Mouse (Mus musculus): ENCODE measurements around the gene Anapc16.

Gene Anapc16

DNA sequence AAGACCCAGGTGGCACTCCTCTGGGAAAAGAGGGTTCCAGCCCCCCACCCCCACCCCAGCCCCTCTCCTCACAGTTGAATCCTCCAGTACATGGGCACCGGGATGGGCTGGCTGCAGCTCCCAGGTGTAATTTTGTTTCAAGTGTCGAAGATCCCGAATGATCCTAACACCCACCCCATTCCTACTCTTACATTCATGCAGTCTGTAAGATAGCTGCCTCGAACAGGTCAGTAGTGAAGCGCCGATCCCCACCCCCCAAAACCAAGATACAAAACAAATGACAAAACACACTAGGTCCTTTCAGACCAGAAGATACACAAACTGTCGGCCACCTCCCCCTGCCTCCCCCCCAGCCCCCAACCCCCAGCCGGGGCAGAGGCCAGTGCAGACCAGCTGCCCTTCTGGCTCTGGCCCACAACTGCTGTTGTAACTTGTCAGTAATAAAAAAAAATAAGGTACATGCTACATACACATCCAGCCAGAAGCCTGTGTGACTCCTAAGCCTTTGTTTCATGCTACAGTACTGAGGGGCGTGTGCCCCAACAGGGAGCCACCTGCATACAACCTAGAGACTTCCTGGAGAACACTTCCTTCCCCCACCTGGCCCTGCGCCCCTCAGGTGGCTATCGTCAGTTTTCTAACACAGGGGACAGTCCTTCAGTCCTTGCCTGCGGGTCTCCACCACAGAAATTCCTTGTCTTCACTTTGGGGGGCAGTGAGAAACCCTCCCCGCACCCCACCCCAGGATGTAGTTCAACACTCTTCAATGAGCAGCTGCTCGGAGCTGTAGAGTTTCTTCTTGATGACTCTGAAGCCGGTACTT lies 52.9 kb downstream of the Anapc16 start:
- in situ Hi-C loops (cut with MboI, MseI) = loop anchor here (5.0 kb wide), 1 partner anchor 48 kb away; no protein-coding TSS in a partner anchor

DNA sequence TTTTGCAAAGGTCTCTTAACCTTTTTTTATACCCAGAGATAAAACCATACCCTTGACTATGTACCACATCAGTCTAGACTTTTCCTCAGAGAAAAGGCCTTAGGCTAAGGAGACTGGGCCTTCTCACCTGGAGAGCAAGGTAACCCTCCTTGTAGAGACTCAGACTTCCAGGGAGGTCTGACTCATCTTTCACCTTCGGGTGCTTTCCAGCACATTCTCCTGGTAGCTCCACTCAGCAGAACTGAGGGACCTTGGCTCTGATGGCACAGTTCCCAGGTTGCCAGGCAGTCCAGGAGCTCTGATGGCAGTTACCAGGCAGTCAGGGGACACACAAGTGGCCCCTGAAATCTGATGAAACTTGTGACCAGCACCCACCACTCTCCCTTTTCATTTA lies 53.7 kb downstream of the Anapc16 start:
- in situ Hi-C loops (cut with MboI, MseI) = no loop called here

GRCm38 (mm10) chr10:59948363-59949254 lies 54.3 kb downstream of the Anapc16 start:
- in situ Hi-C loops (cut with MboI, MseI) = no loop called here

- in situ Hi-C loops (cut with MboI, MseI) = no loop called here
These were observed 55.5 kb downstream of the Anapc16 start for GRCm38 (mm10) chr10:59947296-59948073.

DNA sequence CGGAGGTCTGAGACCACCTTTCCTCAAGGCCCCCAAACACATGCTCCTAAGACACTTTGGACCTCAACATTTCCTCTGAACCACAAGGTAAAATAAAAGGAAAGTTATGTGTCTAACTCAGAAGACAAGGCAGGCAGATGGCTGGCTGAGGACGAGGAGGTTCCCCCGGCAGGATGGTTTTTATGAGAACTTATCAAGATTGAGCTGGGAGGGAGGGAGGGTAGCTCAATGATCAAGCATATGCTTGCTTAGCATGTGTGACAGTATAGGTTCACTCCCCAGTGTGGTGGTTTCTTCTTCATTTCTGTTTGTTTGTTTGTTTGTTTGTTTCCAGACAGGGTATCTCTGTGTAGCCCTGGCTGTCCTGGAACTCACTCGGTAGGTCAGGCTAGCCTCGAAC lies 56.6 kb downstream of the Anapc16 start:
- in situ Hi-C loops (cut with MboI, MseI) = no loop called here

GRCm38 (mm10) chr10:59945416-59945815 lies 57.5 kb downstream of the Anapc16 start:
- in situ Hi-C loops (cut with MboI, MseI) = no loop called here

GRCm38 (mm10) chr10:59943421-59943989 lies 59.4 kb downstream of the Anapc16 start:
- in situ Hi-C loops (cut with MboI, MseI) = no loop called here

DNA sequence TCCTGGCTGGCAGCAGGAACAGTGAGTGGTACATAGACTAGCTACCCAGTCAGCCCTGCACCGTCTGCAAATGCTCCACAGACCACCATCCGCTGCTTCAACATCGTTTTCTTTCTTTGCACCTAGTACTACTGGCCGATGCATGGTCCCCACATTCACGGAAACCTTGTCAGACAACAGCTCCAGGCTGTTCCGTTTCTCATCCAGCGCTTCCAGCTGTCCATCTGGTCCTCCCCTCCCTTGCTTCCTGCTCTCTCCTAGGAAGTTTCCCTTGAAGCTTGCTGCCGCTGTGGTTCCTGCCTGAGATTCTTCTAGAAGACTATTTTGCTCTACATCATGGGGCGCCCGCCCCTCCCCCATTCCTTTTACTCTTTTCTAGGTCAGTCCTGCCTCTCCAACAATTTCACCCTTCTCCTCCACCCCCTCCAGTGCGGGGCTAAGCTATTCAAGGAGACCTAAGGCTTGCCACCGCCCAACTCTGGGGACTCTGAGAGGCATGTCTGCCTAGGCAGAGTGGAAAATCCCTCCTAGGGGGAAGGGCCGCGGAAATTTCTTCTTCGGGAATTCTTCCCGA lies 60.0 kb downstream of the Anapc16 start:
- in situ Hi-C loops (cut with MboI, MseI) = no loop called here

DNA sequence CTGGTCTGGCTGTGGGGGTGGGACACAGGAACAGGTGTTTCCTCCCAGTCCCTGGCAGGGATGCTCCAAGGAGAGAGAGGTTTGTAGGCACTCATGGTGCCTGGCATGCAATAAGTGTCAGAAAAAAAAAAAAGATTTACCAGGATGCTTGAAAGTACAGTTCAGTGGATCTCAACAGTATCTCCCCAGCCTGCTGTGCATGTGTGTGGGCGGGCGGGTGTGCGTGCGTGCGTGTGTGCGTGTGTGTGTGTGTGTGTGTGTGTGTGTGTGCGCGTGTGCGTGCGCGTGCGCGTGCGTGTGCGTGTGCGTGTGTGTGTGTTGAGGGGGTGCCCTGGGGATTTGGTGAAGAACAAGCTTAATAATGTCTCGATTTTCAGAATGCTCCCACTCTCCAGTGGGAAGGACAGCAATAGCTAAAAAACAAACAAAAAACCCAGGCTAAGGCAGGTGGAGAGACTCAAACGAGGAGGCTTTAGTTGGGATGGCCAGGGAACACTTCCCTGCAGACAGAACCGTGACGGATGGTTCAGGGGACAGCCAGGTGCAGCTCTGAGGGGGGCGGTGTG lies 60.6 kb downstream of the Anapc16 start:
- in situ Hi-C loops (cut with MboI, MseI) = no loop called here

DNA sequence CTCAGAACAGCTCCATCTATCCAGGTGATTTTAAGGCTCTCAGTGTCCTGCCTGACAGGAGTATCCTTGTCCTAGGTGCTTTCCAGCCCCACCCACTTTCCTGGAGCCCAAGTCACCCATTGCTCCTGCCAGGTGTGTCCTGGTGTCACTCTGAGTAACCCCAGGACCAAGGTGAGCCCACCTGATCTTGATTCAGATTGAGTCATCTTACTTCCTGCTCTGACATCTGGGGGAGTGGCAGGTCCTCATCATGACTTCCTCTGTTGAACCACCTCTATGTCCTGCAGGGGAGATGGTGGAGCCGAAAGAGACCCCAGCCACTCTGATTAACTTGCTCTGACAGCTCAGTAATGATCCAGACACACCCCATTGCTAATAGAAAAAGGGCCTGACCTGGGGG lies 63.9 kb downstream of the Anapc16 start:
- in situ Hi-C loops (cut with MboI, MseI) = no loop called here

GRCm38 (mm10) chr10:59938662-59939061 lies 64.3 kb downstream of the Anapc16 start:
- in situ Hi-C loops (cut with MboI, MseI) = no loop called here

All from regulatory T cell (primary cell).